Mouse (Mus musculus) intestine, embryonic 16.5 days (tissue): Measurements from ENCODE around the gene Gjb4. TPM values are rescaled to one million over a fixed set of nuclear protein-coding genes. Genes with fewer than 3 reads are reported as not detected.

Experiments
- polyA plus RNA-seq: library from polyadenylated mRNA; unstranded; fragments of >200 nt; fragmentation: Nextera tagmentation; extraction: Ambion mirVana; gene quantifications from 2 replicates; pipeline ENCODE4 v1.2.1, GENCODE M21; 2015

Gene Gjb4
- polyA plus RNA-seq, 1 experiment from 2014 or later: 0.09 TPM

Other genes starting within 250 kb of the Gjb4 start
- gene Tmem35b, start 230.4 kb downstream of the Gjb4 start, polyA plus RNA-seq: 27.3 and 28.5 TPM in 2 replicates
- gene Dlgap3, start 184.9 kb downstream of the Gjb4 start, polyA plus RNA-seq: 0.50 and 0.75 TPM in 2 replicates
- gene Smim12, start 110.3 kb downstream of the Gjb4 start, polyA plus RNA-seq: 56.1 and 63.3 TPM in 2 replicates
- 17.2 and 17.9 TPM in 2 replicates for gene Gja4, start 40.0 kb downstream of the Gjb4 start, polyA plus RNA-seq
- 3.9 and 5.6 TPM in 2 replicates for gene Gjb3, start 23.2 kb downstream of the Gjb4 start, polyA plus RNA-seq
- gene Gjb5, start 4.1 kb upstream of the Gjb4 start, polyA plus RNA-seq: 0.73 and 0.88 TPM in 2 replicates